Mouse (Mus musculus) CD4-positive naive resting alpha-beta T cell, adult 76 days (primary cell): ENCODE measurements around the gene Nat8f5. TPM values are rescaled to one million over a fixed set of nuclear protein-coding genes. Genes with fewer than 3 reads are reported as not detected.

ENCODE experiments used
- total RNA-seq: library from RNA; stranded (reverse); gene quantifications from one replicate; pipeline ENCODE4 v1.2.4, GENCODE M21; 2023

The Nat8f5 gene
- not detected for total RNA-seq

GRCm38 (mm10) chr6:85820837-85821236 is at the start of gene Nat8f5, which contains the start of gene Nat8f6:
TSS of gene Nat8f5 (minus strand) at chr6:85820972.
TSS of gene Nat8f6 (minus strand) at chr6:85820954.

GRCm38 (mm10) chr6:85869006-85869405 is 48.2 kb upstream of the Nat8f5 start, which contains the start of gene Nat8f2:
TSS of gene Nat8f2 (minus strand) at chr6:85869158.

GRCm38 (mm10) chr6:85831796-85832321 is 11.1 kb upstream of the Nat8f5 start, which contains the start of gene Nat8:
TSS of gene Nat8 (minus strand) at chr6:85832082.

Other genes with a start within 250 kb of the Nat8f5 start
- gene Alms1, start 233.4 kb downstream of the Nat8f5 start, total RNA-seq: 4.2 TPM
- not detected for gene Nat8f7, start 107.8 kb downstream of the Nat8f5 start, total RNA-seq
- not detected for gene Nat8f3, start 55.2 kb downstream of the Nat8f5 start, total RNA-seq
- not detected for gene Nat8f6, start within 50 bp of the Nat8f5 start, total RNA-seq
- not detected for gene Nat8, start 11.1 kb upstream of the Nat8f5 start, total RNA-seq
- gene Nat8f2, start 48.2 kb upstream of the Nat8f5 start, total RNA-seq: 0.56 TPM
- gene Nat8f4, start 83.9 kb upstream of the Nat8f5 start, total RNA-seq: 3.4 TPM
- gene Tprkb, start 90.9 kb upstream of the Nat8f5 start, total RNA-seq: 22.9 TPM
- gene Nat8f1, start 94.7 kb upstream of the Nat8f5 start, total RNA-seq: 2.2 TPM
- 245 TPM for gene Dusp11, start 140.7 kb upstream of the Nat8f5 start, total RNA-seq
- not detected for gene Figla, start 195.2 kb upstream of the Nat8f5 start, total RNA-seq
- gene Add2, start 207.7 kb upstream of the Nat8f5 start, total RNA-seq: 1.6 TPM